Mouse (Mus musculus) brain, embryonic 14.5 days (tissue): Measurements from ENCODE around the gene Eif3b.

Experiments
- CTCF ChIP-seq: fragments of 200-500 bp; IDR thresholded peaks from 2 replicates; pipeline ENCODE4 v1.5.1; 2012; ENCODE audit warnings: inconsistent platforms, mild to moderate bottlenecking, moderate library complexity, borderline replicate concordance; ENCODE audit not compliant: insufficient read depth, insufficient read length; ENCODE audit errors: extremely low read depth
- POLR2A ChIP-seq: fragments of 200-500 bp; IDR thresholded peaks from 2 replicates; pipeline ENCODE4 v1.6.1; 2012; ENCODE audit warnings: mild to moderate bottlenecking, inconsistent platforms, borderline replicate concordance; ENCODE audit not compliant: poor library complexity, insufficient read depth, insufficient read length, severe bottlenecking; ENCODE audit errors: extremely low read depth

DNA sequence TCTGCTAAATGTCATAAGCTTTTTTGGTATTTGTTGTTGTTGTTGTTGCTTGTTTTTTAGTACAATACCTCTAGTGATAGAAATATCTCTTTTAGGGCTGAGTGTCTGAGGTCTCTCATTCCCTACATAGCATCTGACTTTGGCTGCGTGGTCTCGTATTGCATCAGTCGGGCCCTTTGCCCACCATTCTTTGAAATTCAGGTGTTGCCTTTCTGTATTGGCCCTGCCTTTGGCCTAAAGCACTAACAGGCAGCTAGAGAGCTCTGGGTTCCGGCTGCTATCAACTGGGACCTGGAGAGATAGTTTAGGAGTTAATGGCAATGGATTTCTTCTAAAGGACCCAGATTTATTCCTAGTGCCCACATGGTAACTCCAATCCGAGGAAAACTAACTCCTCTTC lies 27.1 kb upstream of the Eif3b start:
- no peak for TF ChIP-seq POLR2A
- no peak for TF ChIP-seq CTCF
